Mouse (Mus musculus) lung, postnatal 14 days (tissue): ENCODE measurements around the gene Sult1a1.
"Not testable (repeated sequence)": the region's sequence is repeated elsewhere in the genome, so short reads cannot be mapped to it uniquely, and the experiment has no call there.

Source experiments
- DNase-seq: peaks from one replicate; pipeline ENCODE4 v3.0.0; 2021

Gene Sult1a1

GRCm38 (mm10) chr7:126696303-126696702, 20.1 kb upstream of the Sult1a1 start:
- no peak for DNase-seq

- DNase-seq: peak; percentile 94
These were observed 19.5 kb upstream of the Sult1a1 start, which contains the start of gene Slx1b for GRCm38 (mm10) chr7:126695631-126696207. Gene Slx1b, minus strand, starts transcription at chr7:126695784.

GRCm38 (mm10) chr7:126695210-126695611, 19.0 kb upstream of the Sult1a1 start, which contains the start of gene Bola2:
Gene Bola2, plus strand, starts transcription at chr7:126695401.
- peak; percentile 73 for DNase-seq

GRCm38 (mm10) chr7:126694441-126695051, 18.3 kb upstream of the Sult1a1 start:
- DNase-seq: no peak

GRCm38 (mm10) chr7:126693781-126694180, 17.5 kb upstream of the Sult1a1 start:
- DNase-seq: no peak

GRCm38 (mm10) chr7:126693256-126693655, 17.0 kb upstream of the Sult1a1 start:
- DNase-seq: peak; percentile 93

- no peak for DNase-seq
These were observed 16.2 kb upstream of the Sult1a1 start for GRCm38 (mm10) chr7:126692426-126692825.

- DNase-seq: no peak
These were observed 15.4 kb upstream of the Sult1a1 start for GRCm38 (mm10) chr7:126691676-126692075.

GRCm38 (mm10) chr7:126690737-126691136, 14.5 kb upstream of the Sult1a1 start:
- no peak for DNase-seq

GRCm38 (mm10) chr7:126689021-126689420, 12.8 kb upstream of the Sult1a1 start:
- no peak for DNase-seq

- not testable (repeated sequence) for DNase-seq
These were observed 11.9 kb upstream of the Sult1a1 start for GRCm38 (mm10) chr7:126688156-126688555.

GRCm38 (mm10) chr7:126681221-126681620, 5.0 kb upstream of the Sult1a1 start:
- no peak for DNase-seq

GRCm38 (mm10) chr7:126679683-126680082, 3.5 kb upstream of the Sult1a1 start:
- no peak for DNase-seq

GRCm38 (mm10) chr7:126678545-126679341, 2.5 kb upstream of the Sult1a1 start:
- no peak for DNase-seq

- no peak for DNase-seq
These were observed 494 bp upstream of the Sult1a1 start for GRCm38 (mm10) chr7:126676631-126677220.

GRCm38 (mm10) chr7:126675104-126675503, 1.1 kb downstream of the Sult1a1 start:
- DNase-seq: no peak

- no peak for DNase-seq
These were observed 4.1 kb downstream of the Sult1a1 start for GRCm38 (mm10) chr7:126672111-126672510.

- DNase-seq: peak; percentile 34
These were observed 6.1 kb downstream of the Sult1a1 start for GRCm38 (mm10) chr7:126670152-126670551.

- DNase-seq: no peak
These were observed 7.8 kb downstream of the Sult1a1 start for GRCm38 (mm10) chr7:126668452-126668851.

- no peak for DNase-seq
These were observed 8.6 kb downstream of the Sult1a1 start for GRCm38 (mm10) chr7:126667495-126668090.

- peak; percentile 40 for DNase-seq
These were observed 11.0 kb downstream of the Sult1a1 start for GRCm38 (mm10) chr7:126665269-126665668.

GRCm38 (mm10) chr7:126663646-126664045, 12.6 kb downstream of the Sult1a1 start:
- no peak for DNase-seq

- no peak for DNase-seq
These were observed 16.5 kb downstream of the Sult1a1 start for GRCm38 (mm10) chr7:126659771-126660170.
